Comparison of ENCODE assay signal across 8 mouse cellular contexts in the genomic region with DNA sequence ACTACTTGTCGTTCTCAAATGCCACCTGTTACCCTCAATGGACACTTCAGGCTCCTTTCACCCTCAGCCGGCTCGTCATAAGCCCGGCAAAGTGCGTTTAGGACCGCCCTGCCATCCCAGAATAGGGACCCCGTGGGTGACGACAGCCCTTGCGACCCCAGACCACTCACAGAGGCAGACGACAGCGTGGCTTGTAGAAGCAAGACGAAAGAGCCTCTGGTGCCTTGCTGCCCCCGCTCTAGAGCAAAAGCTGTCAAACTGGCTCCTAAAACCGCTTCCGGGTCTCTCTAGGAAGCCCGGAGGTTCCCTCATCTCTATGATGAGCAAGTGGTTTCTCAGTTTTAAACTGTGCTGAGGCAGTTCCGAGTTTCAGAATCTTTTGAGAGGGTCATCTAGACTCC. TPM values are rescaled to one million over a fixed set of nuclear protein-coding genes. Genes with fewer than 3 reads are reported as not detected.
DNase-seq lines count a peak whose midpoint lies in the region; ATAC-seq and TF ChIP-seq lines count a peak whose summit lies in the region.

Sdr42e1 (minus strand) TSS at position 260 of the 401 bp plus-strand sequence.

- peak within 1 kb of the TSS; percentile 45; the same call in 1 of the 2 replicates for H3K9ac ChIP-seq in forebrain, embryonic 14.5 days (ENCODE audit: low read length)
- peak within 1 kb of the TSS; percentile 26 for H3K9ac ChIP-seq in neural tube, embryonic 14.5 days (replicated peaks; ENCODE audit: low read depth, low read length)
- H3K9ac ChIP-seq in stomach, postnatal 0 days (ENCODE audit: low read length) = peak within 1 kb of the TSS; percentile 70

- no peaks in the 10 kb centered on the region for H3K27me3 ChIP-seq in forebrain, embryonic 14.5 days (replicated peaks; ENCODE audit: control insufficient read depth, insufficient read depth, low read length)
- H3K27me3 ChIP-seq in neural tube, embryonic 14.5 days (ENCODE audit: control insufficient read depth, insufficient read depth, low read length) = no peaks in the 10 kb centered on the region
- H3K27me3 ChIP-seq in stomach, postnatal 0 days (ENCODE audit: control insufficient read depth, insufficient read depth, low read length) = no peaks in the 10 kb centered on the region

- peak within 1 kb of the TSS; percentile 53 for H3K4me2 ChIP-seq in forebrain, embryonic 14.5 days (ENCODE audit: low read length)
- peak within 1 kb of the TSS; percentile 53 for H3K4me2 ChIP-seq in neural tube, embryonic 14.5 days (ENCODE audit: low read depth, low read length)
- H3K4me2 ChIP-seq in stomach, postnatal 0 days (replicated peaks; ENCODE audit: low read depth) = peak within 1 kb of the TSS; percentile 75

- no peak for ATAC-seq in forebrain, embryonic 14.5 days
- ATAC-seq in neural tube, embryonic 14.5 days (ENCODE audit: low read depth) = no peak
- peak; percentile 58; the same call in 1 of the 2 replicates for ATAC-seq in stomach, postnatal 0 days (ENCODE audit: low FRiP score, low TSS enrichment)

- TF ChIP-seq POLR2A in lung, adult 2 months (IDR thresholded peaks at IDR 0.05; ENCODE audit: borderline replicate concordance, extremely low read depth, low read depth, low read length) = no peak

- H3K9me3 ChIP-seq in forebrain, embryonic 14.5 days (replicated peaks; ENCODE audit: control insufficient read depth, low read length) = no peaks in the 10 kb centered on the region
- no peaks in the 10 kb centered on the region for H3K9me3 ChIP-seq in neural tube, embryonic 14.5 days (ENCODE audit: control insufficient read depth, low read length)
- H3K9me3 ChIP-seq in stomach, postnatal 0 days (ENCODE audit: control insufficient read depth, low read length) = no peaks in the 10 kb centered on the region

- no peaks in the 10 kb centered on the region for H3K4me1 ChIP-seq in forebrain, embryonic 14.5 days (ENCODE audit: control insufficient read depth, insufficient read depth, low read length)
- H3K4me1 ChIP-seq in lung, adult 2 months (ENCODE audit: control insufficient read depth, insufficient read depth, low read length) = no peaks in the 10 kb centered on the region
- H3K4me1 ChIP-seq in neural tube, embryonic 14.5 days (ENCODE audit: control insufficient read depth, insufficient read depth, low read length) = no peaks in the 10 kb centered on the region
- no peaks in the 10 kb centered on the region for H3K4me1 ChIP-seq in stomach, postnatal 0 days (replicated peaks; ENCODE audit: control insufficient read depth, insufficient read depth)

- WGBS in forebrain, embryonic 14.5 days = 19% methylated on average over 17 of the region's 17 CpGs
- 7% methylated on average over 17 of the region's 17 CpGs for WGBS in lung, adult 2 months
- WGBS in neural tube, embryonic 14.5 days = 13% methylated on average over 17 of the region's 17 CpGs
- 7% methylated on average over 17 of the region's 17 CpGs for WGBS in stomach, postnatal 0 days

- H3K27ac ChIP-seq in forebrain, embryonic 14.5 days (ENCODE audit: low read depth, low read length) = no peak within 1 kb of the TSS
- no peak within 1 kb of the TSS for H3K27ac ChIP-seq in neural tube, embryonic 14.5 days (ENCODE audit: low read depth, low read length)
- peak within 1 kb of the TSS; percentile 78 for H3K27ac ChIP-seq in stomach, postnatal 0 days (replicated peaks)

- TF ChIP-seq EP300 in stomach, postnatal 0 days (optimal IDR thresholded peaks at IDR 0.05) = no peak

- TF ChIP-seq CTCF in lung, adult 2 months (IDR thresholded peaks at IDR 0.05; ENCODE audit: insufficient read depth, low read length) = no peak
- no peak for TF ChIP-seq CTCF in stomach, postnatal 0 days (IDR thresholded peaks at IDR 0.05; ENCODE audit: low read depth)

- H3K36me3 ChIP-seq in forebrain, embryonic 14.5 days (ENCODE audit: control insufficient read depth, insufficient read depth, low read length) = no peaks in the 10 kb centered on the region
- H3K36me3 ChIP-seq in neural tube, embryonic 14.5 days (ENCODE audit: control insufficient read depth, insufficient read depth, low read length) = no peaks in the 10 kb centered on the region
- H3K36me3 ChIP-seq in stomach, postnatal 0 days (ENCODE audit: control insufficient read depth, insufficient read depth, low read length) = no peaks in the 10 kb centered on the region

- DNase-seq in left cerebral cortex, adult 18-20 months (ENCODE audit: low spot score in 2 of 2) = peak; percentile 20 to 41
- DNase-seq in left cerebral cortex, adult 11 months (ENCODE audit: low spot score) = no peak
- DNase-seq in forebrain, embryonic 14.5 days (ENCODE audit: low spot score) = peak; percentile 44
- DNase-seq in heart, postnatal 4 days = peak; percentile 37
- peak; percentile 24 to 55 for DNase-seq in layer of hippocampus, adult 18-20 months (ENCODE audit: low spot score in 2 of 2)
- DNase-seq in lung, adult 2 months = peak; percentile 40
- peak; percentile 80 for DNase-seq in stomach, postnatal 0 days (ENCODE audit: low spot score)

- peak within 1 kb of the TSS; percentile 37 for H3K4me3 ChIP-seq in forebrain, embryonic 14.5 days (ENCODE audit: low read depth, low read length)
- peak within 1 kb of the TSS; percentile 90 for H3K4me3 ChIP-seq in lung, adult 2 months (replicated peaks; ENCODE audit: extremely low read depth, low read depth, low read length)
- peak within 1 kb of the TSS; percentile 32 for H3K4me3 ChIP-seq in neural tube, embryonic 14.5 days (ENCODE audit: low read depth, low read length)
- H3K4me3 ChIP-seq in stomach, postnatal 0 days (ENCODE audit: low read depth, low read length) = peak within 1 kb of the TSS; percentile 59

RNA-seq across cellular contexts. Expression of gene Sdr42e1, which starts in this region (rescaled TPM):
- 1 to 10 TPM; 3.6 to 6.7 TPM for total RNA-seq in left cerebral cortex, adult 18-20 months (2021)
- 0.48 and 0.75 TPM in 2 replicates for polyA plus RNA-seq in forebrain, embryonic 14.5 days (2014; fragmentation: Nextera tagmentation; extraction: Ambion mirVana)
- total RNA-seq in heart, postnatal 4 days (2021) = 1 to 10 TPM in 1 of 2 experiments, under 1 TPM in 1; 0.67 to 1.0 TPM
- total RNA-seq in layer of hippocampus, adult 18-20 months (2021) = 1 to 10 TPM; 3.9 to 6.1 TPM
- polyA plus RNA-seq in lung, adult 2 months (2012; rRNA removed) = 3.8 and 12.5 TPM in 2 replicates
- 1.1 and 1.5 TPM in 2 replicates for polyA plus RNA-seq in neural tube, embryonic 14.5 days (2014; fragmentation: Nextera tagmentation; extraction: Ambion mirVana)
- polyA plus RNA-seq in stomach, postnatal 0 days (2015; fragmentation: Nextera tagmentation; extraction: Ambion mirVana) = 24.2 and 28.8 TPM in 2 replicates

Comparison
In these comparisons a context has a peak if more than half of its experiments do, and no peak if none do; other contexts are left out.
1. Peak in DNase-seq, H3K4me3 ChIP-seq, H3K9ac ChIP-seq and H3K4me2 ChIP-seq in forebrain, embryonic 14.5 days; RNA of the gene not detected or under 1 TPM.
2. H3K4me3 ChIP-seq: peak in every context shown above with its lines; median percentile 90 in lung, adult 2 months; 59 in stomach, postnatal 0 days; 37 in forebrain, embryonic 14.5 days; 32 in neural tube, embryonic 14.5 days.